Mouse (Mus musculus): Measurements from ENCODE around the gene Lhcgr. TPM values are rescaled to one million over a fixed set of nuclear protein-coding genes. Genes with fewer than 3 reads are reported as not detected.

Lhcgr gene
- polyA plus RNA-seq, 1 experiment from 2014 or later, result 0.99 TPM

DNA sequence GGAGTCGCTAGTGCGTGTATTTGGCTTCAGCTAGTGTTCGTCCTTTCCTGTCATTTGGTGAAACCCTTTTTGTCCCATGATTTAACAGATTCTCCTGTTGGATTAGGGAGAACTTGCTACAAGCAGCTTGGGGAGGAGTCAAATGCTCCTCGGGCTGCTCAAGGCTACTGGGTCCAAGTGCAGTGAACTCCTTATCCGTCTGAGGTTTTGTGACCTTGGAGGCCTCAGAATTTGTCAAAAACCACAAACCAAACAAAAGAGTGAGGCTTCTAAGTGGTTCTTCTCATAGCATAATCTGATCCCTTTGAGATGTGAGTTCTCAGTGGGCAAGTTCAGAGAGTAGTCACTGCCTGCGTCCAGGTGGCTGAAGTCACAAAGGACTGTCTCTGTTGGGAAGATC is 36.0 kb downstream of the Lhcgr start:
- ATAC-seq (ENCODE audit: insufficient read depth, low FRiP score, low TSS enrichment) (no peak), DNase-seq (ENCODE audit: low spot score) (no peak)
- Histone ChIP-seq H3K4me3 (ENCODE audit: low read depth, low read length) (no peak overlapping the region), H3K4me2 (ENCODE audit: low read depth) (no peak overlapping the region), H3K36me3 (ENCODE audit: control insufficient read depth, insufficient read depth, low read length) (no peaks in the 10 kb centered on the region), H3K27ac (ENCODE audit: low read depth, low read length) (no peak overlapping the region), H3K9ac (ENCODE audit: low read length) (no peak overlapping the region), H3K27me3 (ENCODE audit: control insufficient read depth, insufficient read depth, low read length) (no peaks in the 10 kb centered on the region), H3K9me3 (ENCODE audit: control insufficient read depth, low read length) (no peaks in the 10 kb centered on the region), H3K4me1 (ENCODE audit: control insufficient read depth, insufficient read depth, low read length) (peaks cover 16% of the 10 kb centered on the region; the same call in 1 of the 2 replicates)
- WGBS, result 77% methylated on average over 6 of the region's 6 CpGs

DNA sequence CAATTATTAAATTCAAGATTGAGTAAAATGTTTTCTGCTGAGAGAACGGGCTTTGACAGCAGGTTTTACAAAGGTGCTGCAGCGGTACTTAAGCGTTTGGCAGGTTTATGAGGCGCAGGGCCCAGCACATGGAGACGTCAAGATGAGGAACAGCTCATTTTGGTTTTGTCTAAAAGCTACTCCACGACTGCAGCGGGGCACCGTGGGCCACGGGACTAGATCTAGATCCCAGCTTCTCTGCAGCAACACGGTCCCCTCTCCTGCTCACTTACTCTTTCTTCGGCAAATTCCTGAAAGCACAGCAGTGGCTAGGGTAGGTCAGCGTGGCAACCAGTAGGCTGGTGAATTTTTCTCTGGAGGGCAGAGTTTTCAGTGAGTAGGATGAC is 38.3 kb downstream of the Lhcgr start:
- H3K27me3 ChIP-seq (ENCODE audit: control insufficient read depth, insufficient read depth, low read length), result no peaks in the 10 kb centered on the region
- WGBS, result 35% methylated on average over 12 of the region's 12 CpGs
- ATAC-seq (ENCODE audit: insufficient read depth, low FRiP score, low TSS enrichment), result peak; percentile 18

DNA sequence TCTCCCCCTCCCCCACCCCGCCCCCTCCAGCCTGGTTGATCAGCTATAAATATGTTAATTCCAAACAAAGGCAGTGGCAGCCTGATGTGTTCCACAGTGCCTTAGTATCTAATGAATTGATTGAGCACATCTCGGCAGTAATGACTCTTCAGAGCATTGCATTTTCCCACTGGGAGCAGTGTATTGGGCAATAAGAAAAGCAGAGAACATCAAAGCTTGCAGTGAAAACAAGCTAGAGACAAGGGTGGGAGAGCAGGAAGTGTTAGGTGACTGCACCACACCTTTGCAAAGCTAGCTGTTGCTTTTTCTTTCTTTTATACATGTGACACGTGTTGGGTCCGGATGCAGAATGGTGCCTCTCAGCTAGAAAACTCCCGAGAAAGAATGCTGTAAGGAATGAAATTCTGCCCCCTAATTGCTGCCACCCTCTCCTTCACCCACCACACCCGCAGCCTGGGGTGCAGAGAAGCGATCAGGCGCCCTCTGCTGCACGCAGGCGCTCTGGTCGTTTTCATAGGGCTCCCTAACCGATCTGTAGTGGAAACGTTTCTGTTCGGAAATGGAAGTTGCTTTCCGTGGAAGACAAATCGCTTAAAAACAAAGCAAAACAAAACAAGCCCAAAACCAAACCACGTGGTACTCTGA is 38.8 kb downstream of the Lhcgr start:
- peak; percentile 77 for ATAC-seq (ENCODE audit: insufficient read depth, low FRiP score, low TSS enrichment)
- peaks cover 16% of the 10 kb centered on the region; the same call in 1 of the 2 replicates for H3K4me1 ChIP-seq (ENCODE audit: control insufficient read depth, insufficient read depth, low read length)
- peak overlapping the region; percentile 17; the same call in 1 of the 2 replicates for H3K4me2 ChIP-seq (ENCODE audit: low read depth)

More for the DNA sequence above, 38.3 kb downstream of the Lhcgr start:
- Histone ChIP-seq H3K4me3 (ENCODE audit: low read depth, low read length) (no peak overlapping the region), H3K4me1 (ENCODE audit: control insufficient read depth, insufficient read depth, low read length) (peaks cover 16% of the 10 kb centered on the region; the same call in 1 of the 2 replicates), H3K9me3 (ENCODE audit: control insufficient read depth, low read length) (no peaks in the 10 kb centered on the region), H3K36me3 (ENCODE audit: control insufficient read depth, insufficient read depth, low read length) (no peaks in the 10 kb centered on the region), H3K4me2 (ENCODE audit: low read depth) (no peak overlapping the region; the same call in 1 of the 2 replicates), H3K27ac (ENCODE audit: low read depth, low read length) (0 out of 2 replicates have a peak overlapping the region, but pooled peaks have one; percentile 29), H3K9ac (ENCODE audit: low read length) (0 out of 2 replicates have a peak overlapping the region, but pooled peaks have one; percentile 18)
- DNase-seq (ENCODE audit: low spot score), result peak; percentile 30

DNA sequence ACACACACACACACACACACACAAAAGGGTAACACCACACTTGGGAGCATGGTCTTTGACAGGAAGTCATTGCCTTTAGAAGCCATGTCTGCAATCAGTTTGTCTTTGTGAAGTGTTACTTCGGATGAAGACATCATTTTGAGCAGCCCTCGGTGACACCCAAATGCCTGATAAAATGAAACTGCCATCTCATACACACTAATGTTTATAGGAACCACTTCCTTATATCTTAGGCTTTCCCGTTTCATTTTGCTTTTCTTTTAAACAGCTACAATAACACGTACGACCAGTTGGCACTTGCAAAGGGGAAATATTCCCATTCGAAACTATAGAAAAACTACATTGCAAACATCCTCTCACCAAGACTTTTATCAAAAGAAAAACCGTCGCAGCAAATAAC is 42.1 kb downstream of the Lhcgr start:
- 88% methylated on average over 8 of the region's 8 CpGs for WGBS
- Histone ChIP-seq H3K9me3 (ENCODE audit: control insufficient read depth, low read length) (no peaks in the 10 kb centered on the region), H3K27me3 (ENCODE audit: control insufficient read depth, insufficient read depth, low read length) (no peaks in the 10 kb centered on the region), H3K36me3 (ENCODE audit: control insufficient read depth, insufficient read depth, low read length) (no peaks in the 10 kb centered on the region), H3K9ac (ENCODE audit: low read length) (no peak overlapping the region), H3K4me2 (ENCODE audit: low read depth) (no peak overlapping the region), H3K27ac (ENCODE audit: low read depth, low read length) (no peak overlapping the region), H3K4me1 (ENCODE audit: control insufficient read depth, insufficient read depth, low read length) (peaks cover 15% of the 10 kb centered on the region; the same call in 1 of the 2 replicates), H3K4me3 (ENCODE audit: low read depth, low read length) (no peak overlapping the region)
- DNase-seq (ENCODE audit: low spot score), result no peak
- no peak for ATAC-seq (ENCODE audit: insufficient read depth, low FRiP score, low TSS enrichment)

More for the DNA sequence above, 38.8 kb downstream of the Lhcgr start:
- Histone ChIP-seq H3K27ac (ENCODE audit: low read depth, low read length) (0 out of 2 replicates have a peak overlapping the region, but pooled peaks have one; percentile 29), H3K9me3 (ENCODE audit: control insufficient read depth, low read length) (no peaks in the 10 kb centered on the region), H3K4me3 (ENCODE audit: low read depth, low read length) (no peak overlapping the region), H3K36me3 (ENCODE audit: control insufficient read depth, insufficient read depth, low read length) (no peaks in the 10 kb centered on the region), H3K9ac (ENCODE audit: low read length) (no peak overlapping the region), H3K27me3 (ENCODE audit: control insufficient read depth, insufficient read depth, low read length) (no peaks in the 10 kb centered on the region)
- WGBS, result 7% methylated on average over 17 of the region's 17 CpGs
- DNase-seq (ENCODE audit: low spot score), result peak; percentile 68

DNA sequence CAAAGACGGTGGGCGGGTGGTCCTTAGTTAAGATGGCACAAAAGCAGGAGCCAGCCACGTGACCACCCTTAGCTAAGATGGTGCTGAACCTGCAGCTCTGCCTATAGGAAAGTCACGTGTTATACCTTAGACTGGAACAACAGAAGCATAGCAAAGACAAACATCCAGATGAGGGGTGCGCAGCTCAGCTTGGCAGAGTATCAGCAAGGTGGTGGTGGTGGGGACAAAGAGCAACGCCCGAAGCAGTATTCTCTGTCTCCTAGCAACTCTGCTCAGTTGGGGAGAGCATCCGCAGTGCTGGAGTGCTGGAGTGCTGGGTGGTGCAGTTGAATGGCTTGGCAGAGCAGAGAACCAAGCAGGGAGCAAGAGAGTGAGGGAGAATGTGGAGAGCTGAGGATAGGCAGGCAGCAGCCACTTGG is 85.5 kb downstream of the Lhcgr start:
- ATAC-seq (ENCODE audit: insufficient read depth, low FRiP score, low TSS enrichment), result peak; percentile 60

DNA sequence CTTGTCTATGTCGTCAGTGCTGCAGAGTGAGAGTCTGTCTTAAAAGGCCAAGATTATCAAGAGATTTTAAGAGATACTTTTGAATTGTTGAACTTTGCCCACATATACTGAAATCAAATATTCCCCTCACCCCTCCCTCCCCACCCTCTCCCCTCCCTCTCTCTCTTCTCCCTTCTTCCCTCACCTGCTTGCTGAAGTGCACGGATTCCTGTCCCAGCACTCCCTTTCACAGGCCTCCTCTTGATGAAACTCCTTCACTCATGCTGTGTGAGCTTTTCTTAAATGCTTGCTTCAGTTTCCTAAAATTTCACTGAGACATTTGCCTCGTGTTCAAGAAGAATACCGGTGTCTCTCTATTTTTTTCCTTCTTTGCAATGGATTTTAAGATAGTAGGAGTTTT is 88.7 kb downstream of the Lhcgr start:
- Histone ChIP-seq H3K4me1 (ENCODE audit: control insufficient read depth, insufficient read depth, low read length) (no peaks in the 10 kb centered on the region), H3K36me3 (ENCODE audit: control insufficient read depth, insufficient read depth, low read length) (no peaks in the 10 kb centered on the region), H3K9me3 (ENCODE audit: control insufficient read depth, low read length) (no peaks in the 10 kb centered on the region), H3K27ac (ENCODE audit: low read depth, low read length) (no peak overlapping the region), H3K4me3 (ENCODE audit: low read depth, low read length) (no peak overlapping the region), H3K27me3 (ENCODE audit: control insufficient read depth, insufficient read depth, low read length) (no peaks in the 10 kb centered on the region), H3K9ac (ENCODE audit: low read length) (no peak overlapping the region), H3K4me2 (ENCODE audit: low read depth) (no peak overlapping the region)
- ATAC-seq (ENCODE audit: insufficient read depth, low FRiP score, low TSS enrichment) (no peak), DNase-seq (ENCODE audit: low spot score) (no peak)
- 46% methylated on average over 4 of the region's 4 CpGs for WGBS

More for the DNA sequence above, 85.5 kb downstream of the Lhcgr start:
- H3K9ac ChIP-seq (ENCODE audit: low read length), result no peak overlapping the region
- no peaks in the 10 kb centered on the region for H3K4me1 ChIP-seq (ENCODE audit: control insufficient read depth, insufficient read depth, low read length)
- no peak overlapping the region for H3K4me2 ChIP-seq (ENCODE audit: low read depth)
- H3K27ac ChIP-seq (ENCODE audit: low read depth, low read length), result no peak overlapping the region
- no peaks in the 10 kb centered on the region for H3K27me3 ChIP-seq (ENCODE audit: control insufficient read depth, insufficient read depth, low read length)
- no peak overlapping the region for H3K4me3 ChIP-seq (ENCODE audit: low read depth, low read length)
- WGBS, result 32% methylated on average over 8 of the region's 8 CpGs
- H3K36me3 ChIP-seq (ENCODE audit: control insufficient read depth, insufficient read depth, low read length), result no peaks in the 10 kb centered on the region
- DNase-seq (ENCODE audit: low spot score), result peak; percentile 21
- no peaks in the 10 kb centered on the region for H3K9me3 ChIP-seq (ENCODE audit: control insufficient read depth, low read length)

DNA sequence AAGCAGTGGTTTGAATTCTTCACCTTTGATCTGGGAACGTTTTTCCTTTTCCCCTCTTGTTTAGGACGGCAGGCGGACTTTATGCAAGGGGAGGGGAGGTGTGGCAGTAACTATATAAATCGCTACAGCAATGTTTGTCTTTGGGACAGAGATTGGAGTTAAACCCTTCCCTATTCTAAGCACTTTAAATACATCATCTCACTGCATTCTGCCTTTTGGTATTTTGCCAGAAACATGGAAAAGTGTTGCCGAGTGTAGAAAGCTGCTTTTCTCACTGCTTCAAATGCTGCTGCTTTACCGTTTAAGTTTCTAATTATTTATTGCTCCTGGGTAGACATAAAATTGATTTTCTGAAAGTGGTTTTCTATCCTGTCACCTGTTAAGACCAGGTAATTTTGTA is 89.4 kb downstream of the Lhcgr start:
- no peak for DNase-seq (ENCODE audit: low spot score)
- H3K9me3 ChIP-seq (ENCODE audit: control insufficient read depth, low read length), result no peaks in the 10 kb centered on the region
- H3K27ac ChIP-seq (ENCODE audit: low read depth, low read length), result no peak overlapping the region
- no peaks in the 10 kb centered on the region for H3K4me1 ChIP-seq (ENCODE audit: control insufficient read depth, insufficient read depth, low read length)
- no peaks in the 10 kb centered on the region for H3K27me3 ChIP-seq (ENCODE audit: control insufficient read depth, insufficient read depth, low read length)
- no peak overlapping the region for H3K4me2 ChIP-seq (ENCODE audit: low read depth)
- no peaks in the 10 kb centered on the region for H3K36me3 ChIP-seq (ENCODE audit: control insufficient read depth, insufficient read depth, low read length)
- H3K9ac ChIP-seq (ENCODE audit: low read length), result no peak overlapping the region
- 38% methylated on average over 6 of the region's 6 CpGs for WGBS
- no peak for ATAC-seq (ENCODE audit: insufficient read depth, low FRiP score, low TSS enrichment)
- H3K4me3 ChIP-seq (ENCODE audit: low read depth, low read length), result no peak overlapping the region

DNA sequence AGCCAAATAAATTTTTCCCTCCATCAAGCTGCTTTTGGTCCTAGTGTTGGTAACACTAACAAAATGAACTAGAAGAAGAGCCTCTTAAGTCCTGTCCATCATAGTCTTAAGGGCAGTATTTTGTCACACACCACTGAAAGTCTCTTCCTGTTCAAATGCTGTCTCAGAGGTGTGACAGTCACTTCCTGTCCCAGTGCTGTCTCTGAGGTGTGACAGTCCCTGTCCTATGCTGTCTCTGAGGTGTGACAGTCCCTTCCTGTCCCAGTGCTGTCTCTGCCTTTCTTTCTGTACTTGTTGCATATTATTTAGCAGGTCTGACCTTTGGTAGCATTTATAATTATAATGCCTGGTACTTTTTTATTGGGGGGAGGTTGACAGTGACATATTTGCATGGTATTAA is 90.9 kb downstream of the Lhcgr start:
- Histone ChIP-seq H3K9ac (ENCODE audit: low read length) (no peak overlapping the region), H3K36me3 (ENCODE audit: control insufficient read depth, insufficient read depth, low read length) (no peaks in the 10 kb centered on the region), H3K27me3 (ENCODE audit: control insufficient read depth, insufficient read depth, low read length) (no peaks in the 10 kb centered on the region), H3K4me3 (ENCODE audit: low read depth, low read length) (no peak overlapping the region), H3K4me2 (ENCODE audit: low read depth) (no peak overlapping the region), H3K27ac (ENCODE audit: low read depth, low read length) (no peak overlapping the region), H3K4me1 (ENCODE audit: control insufficient read depth, insufficient read depth, low read length) (no peaks in the 10 kb centered on the region), H3K9me3 (ENCODE audit: control insufficient read depth, low read length) (no peaks in the 10 kb centered on the region)
- ATAC-seq (ENCODE audit: insufficient read depth, low FRiP score, low TSS enrichment) (no peak), DNase-seq (ENCODE audit: low spot score) (no peak)

DNA sequence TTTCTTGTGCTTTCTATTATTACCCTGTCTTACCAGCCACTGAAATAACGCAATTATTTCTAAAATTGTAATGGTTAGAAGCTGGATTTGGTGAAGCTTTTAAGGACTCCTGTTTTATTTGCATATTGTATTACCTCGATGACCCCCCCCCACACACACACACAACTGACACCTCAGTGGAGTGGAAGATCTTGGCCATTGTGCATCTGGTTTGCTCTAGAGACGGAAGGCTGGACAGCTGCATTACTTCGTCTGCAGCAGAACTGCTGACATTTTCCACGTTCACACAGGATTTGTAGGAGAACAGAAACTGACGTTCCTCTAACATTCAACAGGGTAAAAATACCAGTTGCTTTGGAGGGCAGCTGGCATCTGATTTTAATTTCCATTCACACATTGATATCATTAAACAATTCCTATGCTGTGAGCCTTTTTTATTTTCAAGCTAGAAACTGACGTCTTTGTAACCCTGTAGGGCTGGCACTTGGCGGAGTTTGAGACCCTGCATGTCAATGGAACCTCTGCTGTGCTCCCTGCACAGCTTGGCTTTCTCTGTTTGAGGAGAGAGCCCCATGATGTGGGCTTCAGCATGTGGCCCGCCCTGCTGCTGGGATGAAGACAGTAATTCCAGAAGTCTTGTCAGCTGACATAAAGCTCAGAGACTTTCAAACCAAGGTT is 95.0 kb downstream of the Lhcgr start:
- ATAC-seq (ENCODE audit: insufficient read depth, low FRiP score, low TSS enrichment) (no peak), DNase-seq (ENCODE audit: low spot score) (no peak)
- Histone ChIP-seq H3K36me3 (ENCODE audit: control insufficient read depth, insufficient read depth, low read length) (no peaks in the 10 kb centered on the region), H3K27ac (ENCODE audit: low read depth, low read length) (no peak overlapping the region), H3K9ac (ENCODE audit: low read length) (no peak overlapping the region), H3K4me1 (ENCODE audit: control insufficient read depth, insufficient read depth, low read length) (no peaks in the 10 kb centered on the region), H3K4me3 (ENCODE audit: low read depth, low read length) (no peak overlapping the region), H3K9me3 (ENCODE audit: control insufficient read depth, low read length) (no peaks in the 10 kb centered on the region), H3K4me2 (ENCODE audit: low read depth) (no peak overlapping the region), H3K27me3 (ENCODE audit: control insufficient read depth, insufficient read depth, low read length) (no peaks in the 10 kb centered on the region)
- 61% methylated on average over 9 of the region's 9 CpGs for WGBS

All from neural tube, embryonic 11.5 days (tissue).